Comparison of ENCODE assay signal across 8 mouse cellular contexts in genomic region chr10:8757429-8757931, GRCm38 (mm10).
A peak's percentile ranks its signal among the peaks of the same experiment; 100 is the strongest.
DNase-seq lines count a peak whose midpoint lies in the region; ATAC-seq lines count a peak whose summit lies in the region.

No protein-coding gene starts in this region.

- no peaks in the 10 kb centered on the region for H3K9me3 ChIP-seq in embryonic facial prominence, embryonic 13.5 days
- no peaks in the 10 kb centered on the region for H3K9me3 ChIP-seq in hindbrain, embryonic 11.5 days (ENCODE audit: control insufficient read depth, low read length)
- no peaks in the 10 kb centered on the region for H3K9me3 ChIP-seq in midbrain, embryonic 14.5 days (ENCODE audit: control insufficient read depth, low read length)

- ATAC-seq in embryonic facial prominence, embryonic 13.5 days (ENCODE audit: insufficient number of reproducible peaks, insufficient read depth, low FRiP score, low TSS enrichment, low read depth) = no peak
- ATAC-seq in hindbrain, embryonic 11.5 days (ENCODE audit: low FRiP score) = no peak
- peak; percentile 49 for ATAC-seq in midbrain, embryonic 14.5 days (ENCODE audit: low FRiP score, low TSS enrichment)
- ATAC-seq in erythroblast, adult 5-6 weeks (replicated peaks; ENCODE audit: low FRiP score, poor library complexity, severe bottlenecking) = no peak

- peak overlapping the region; percentile 24 for H3K4me3 ChIP-seq in embryonic facial prominence, embryonic 13.5 days
- H3K4me3 ChIP-seq in hindbrain, embryonic 11.5 days (ENCODE audit: low read depth, low read length) = no peak overlapping the region
- peak overlapping the region; percentile 22 for H3K4me3 ChIP-seq in midbrain, embryonic 14.5 days (replicated peaks; ENCODE audit: low read depth, low read length)

- no peaks in the 10 kb centered on the region for H3K27me3 ChIP-seq in embryonic facial prominence, embryonic 13.5 days
- H3K27me3 ChIP-seq in hindbrain, embryonic 11.5 days (ENCODE audit: control insufficient read depth, insufficient read depth, low read length) = no peaks in the 10 kb centered on the region
- no peaks in the 10 kb centered on the region for H3K27me3 ChIP-seq in midbrain, embryonic 14.5 days (ENCODE audit: control insufficient read depth, insufficient read depth, low read length)

- H3K9ac ChIP-seq in embryonic facial prominence, embryonic 13.5 days = peak overlapping the region; percentile 32
- peak overlapping the region; percentile 28 for H3K9ac ChIP-seq in hindbrain, embryonic 11.5 days (ENCODE audit: low read depth, low read length)
- H3K9ac ChIP-seq in midbrain, embryonic 14.5 days (replicated peaks; ENCODE audit: low read length) = peak overlapping the region; percentile 36

- H3K4me2 ChIP-seq in embryonic facial prominence, embryonic 13.5 days = peak overlapping the region; percentile 57
- peak overlapping the region; percentile 27 for H3K4me2 ChIP-seq in hindbrain, embryonic 11.5 days (replicated peaks; ENCODE audit: low read depth, low read length)
- peak overlapping the region; percentile 55 for H3K4me2 ChIP-seq in midbrain, embryonic 14.5 days (ENCODE audit: low read length)

- peak; percentile 37 to 44 for DNase-seq in layer of hippocampus, postnatal 10 days (ENCODE audit: low spot score in 2 of 2)
- no peak for DNase-seq in layer of hippocampus, postnatal 25 days (ENCODE audit: extremely low spot score in 1 of 2, low spot score in 1 of 2)
- peak; percentile 43 for DNase-seq in hindbrain, embryonic 11.5 days (ENCODE audit: low spot score)
- DNase-seq in midbrain, embryonic 14.5 days = peak; percentile 74
- DNase-seq in thymus, postnatal 14 days = no peak
- no peak for DNase-seq in ovary, postnatal 14 days (ENCODE audit: low spot score)

- peaks cover 26% of the 10 kb centered on the region for H3K36me3 ChIP-seq in embryonic facial prominence, embryonic 13.5 days
- H3K36me3 ChIP-seq in hindbrain, embryonic 11.5 days (ENCODE audit: control insufficient read depth, insufficient read depth, low read length) = no peaks in the 10 kb centered on the region
- H3K36me3 ChIP-seq in midbrain, embryonic 14.5 days (ENCODE audit: control insufficient read depth, insufficient read depth, low read length) = no peaks in the 10 kb centered on the region

- peak overlapping the region; percentile 87 for H3K27ac ChIP-seq in embryonic facial prominence, embryonic 13.5 days
- H3K27ac ChIP-seq in hindbrain, embryonic 11.5 days (ENCODE audit: low read depth, low read length) = peak overlapping the region; percentile 70
- H3K27ac ChIP-seq in midbrain, embryonic 14.5 days (replicated peaks; ENCODE audit: low read depth, low read length) = peak overlapping the region; percentile 67

- peaks cover 66% of the 10 kb centered on the region for H3K4me1 ChIP-seq in embryonic facial prominence, embryonic 13.5 days
- peaks cover 16% of the 10 kb centered on the region for H3K4me1 ChIP-seq in hindbrain, embryonic 11.5 days (replicated peaks; ENCODE audit: control insufficient read depth, insufficient read depth, low read length)
- peaks cover 46% of the 10 kb centered on the region for H3K4me1 ChIP-seq in midbrain, embryonic 14.5 days (ENCODE audit: control insufficient read depth, insufficient read depth, low read length)

- 7% methylated on average over 21 of the region's 21 CpGs for WGBS in embryonic facial prominence, embryonic 13.5 days
- WGBS in hindbrain, embryonic 11.5 days = 25% methylated on average over 21 of the region's 21 CpGs
- WGBS in midbrain, embryonic 14.5 days = 6% methylated on average over 21 of the region's 21 CpGs

Comparison
In these comparisons a context has a peak if more than half of its experiments do, and no peak if none do; other contexts are left out.
1. DNase-seq: peak in layer of hippocampus, postnatal 10 days (2 of 2), hindbrain, embryonic 11.5 days (single experiment) and midbrain, embryonic 14.5 days (single experiment); none in layer of hippocampus, postnatal 25 days (0 of 2), thymus, postnatal 14 days (single experiment) and ovary, postnatal 14 days (single experiment).
2. Peak in every context shown above with its lines, with median percentiles within 50 percentile points of each other: H3K27ac ChIP-seq, H3K4me2 ChIP-seq and H3K9ac ChIP-seq.